Mouse (Mus musculus) stomach, postnatal 0 days (tissue): ENCODE measurements at regions not wholly inside any gene's neighbourhood (a gene's known extent, or its start where the extent isn't known, plus 50 kb on each side); places are given as distances from the start of the nearest gene placed in this dataset.

Experiments used
- CTCF ChIP-seq: IDR thresholded peaks from 2 replicates; pipeline ENCODE4 v1.5.1; 2016; ENCODE audit warnings: antibody characterized with exemption, low read depth, mild to moderate bottlenecking, moderate library complexity
- EP300 ChIP-seq: optimal IDR thresholded peaks from 2 replicates; pipeline ENCODE3; 2016; ENCODE audit warnings: antibody characterized with exemption

DNA sequence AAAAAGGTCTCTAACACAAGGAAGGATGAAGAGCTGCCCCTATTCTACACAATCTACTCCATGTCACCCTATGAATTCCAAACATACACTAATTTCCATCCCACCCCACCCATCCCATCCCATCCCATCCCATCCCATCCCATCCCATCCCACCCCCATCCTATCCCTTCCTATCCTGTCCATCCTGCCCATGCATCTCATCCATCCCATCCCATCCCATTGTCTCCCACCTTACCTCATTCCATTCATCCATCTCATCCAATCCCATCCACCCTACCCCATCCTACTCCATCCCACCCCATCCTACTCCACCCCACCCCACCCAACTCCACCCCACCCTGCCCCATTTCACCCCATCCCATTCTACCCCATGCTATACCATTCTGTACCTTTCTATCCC lies 91.9 kb upstream of the Fam92a start:
- TF ChIP-seq EP300 (no peak), CTCF (no peak)
